Mouse (Mus musculus) thymus, postnatal 14 days (tissue): ENCODE data around the gene Spata13.

Experiments
- DNase-seq: peaks from one replicate; pipeline ENCODE4 v3.0.0; 2021

The Spata13 gene

DNA sequence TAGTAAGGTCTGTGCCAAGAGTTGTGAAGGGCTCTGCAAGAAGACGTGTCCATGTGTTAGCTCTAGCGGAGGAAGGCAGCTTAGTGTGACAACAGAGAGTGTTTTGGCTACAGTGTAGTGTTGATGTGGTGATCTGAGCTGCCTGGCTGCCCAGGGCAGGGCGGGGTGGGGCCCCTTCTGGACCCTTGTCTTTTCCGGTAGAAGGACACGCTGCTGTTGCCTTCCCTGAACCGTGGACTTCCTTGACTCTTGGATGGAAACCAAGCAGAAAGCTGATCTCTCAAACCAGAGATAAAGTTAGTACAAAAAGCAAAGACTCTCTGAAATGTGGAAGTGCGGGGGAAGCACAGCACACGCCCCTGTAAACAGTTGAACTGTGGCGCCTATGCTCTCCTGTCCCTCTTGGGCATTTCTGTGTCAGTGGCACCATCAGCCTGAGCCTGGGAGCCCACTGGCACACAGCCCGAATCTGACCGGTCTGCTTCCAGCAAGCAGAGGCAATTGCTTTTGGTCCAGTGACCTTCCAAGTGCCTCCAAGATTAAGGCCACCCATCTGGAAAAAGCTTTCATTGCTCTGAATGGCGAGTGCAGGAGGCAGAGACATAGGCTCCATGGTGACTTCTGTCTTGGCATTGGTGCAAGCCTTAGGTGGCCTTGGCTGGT, 48.7 kb downstream of the Spata13 start:
- no peak for DNase-seq

DNA sequence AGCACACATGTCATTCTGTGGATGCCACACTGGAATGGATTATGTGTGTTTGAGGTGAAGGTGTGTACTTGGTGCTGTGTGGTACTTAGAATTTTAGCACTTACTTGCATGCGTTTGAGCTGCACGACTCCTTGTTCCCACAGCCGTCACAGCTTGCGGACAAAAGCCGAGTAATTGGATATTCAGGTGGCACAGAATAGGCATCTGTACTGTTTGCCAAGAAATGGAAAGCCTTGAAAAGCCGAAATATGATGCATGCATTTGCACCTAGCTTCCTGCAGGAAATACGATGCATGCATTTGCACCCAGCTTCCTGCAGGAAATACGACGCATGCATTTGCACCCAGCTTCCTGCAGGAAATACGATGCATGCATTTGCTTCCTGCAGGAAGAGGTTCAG, 50.2 kb downstream of the Spata13 start:
- no peak for DNase-seq

DNA sequence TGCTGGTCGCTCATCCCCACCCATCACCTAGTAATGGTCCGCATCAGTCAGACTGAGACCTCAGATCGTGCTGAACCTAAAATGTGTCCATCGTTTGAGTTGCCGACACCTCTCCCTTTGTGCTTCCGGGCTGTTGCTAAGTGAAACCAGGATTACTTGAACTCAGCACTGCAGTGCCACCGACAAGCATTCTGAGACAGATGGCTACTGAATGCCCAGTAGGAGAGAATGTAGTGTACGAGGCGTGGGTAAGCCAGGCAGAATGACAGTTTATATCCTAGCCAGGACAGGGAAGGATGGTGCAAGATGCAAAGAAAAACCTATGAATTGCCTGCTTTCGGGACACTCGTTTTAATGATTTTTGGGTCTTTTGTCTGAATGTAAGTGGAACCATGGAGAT, 52.9 kb downstream of the Spata13 start:
- no peak for DNase-seq

DNA sequence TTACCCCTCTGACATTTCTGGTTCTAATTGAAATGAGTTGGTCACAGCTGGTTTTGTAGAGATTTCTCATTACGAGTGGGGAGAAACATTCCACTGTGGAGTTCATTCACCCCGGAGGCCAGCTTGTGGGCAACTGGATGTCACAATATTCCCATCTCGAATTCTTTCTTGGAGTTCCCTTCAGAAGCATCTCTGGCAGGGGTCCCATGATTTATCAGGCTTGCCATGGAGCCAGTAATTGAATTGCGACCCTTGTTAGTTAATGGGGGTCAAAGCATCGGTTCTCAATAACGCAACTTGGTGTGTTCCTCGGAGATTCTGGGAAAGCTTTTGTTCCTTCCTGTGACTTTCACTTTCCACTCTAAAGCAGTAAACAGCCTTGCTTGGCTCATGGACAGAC, 53.4 kb downstream of the Spata13 start:
- DNase-seq: no peak

DNA sequence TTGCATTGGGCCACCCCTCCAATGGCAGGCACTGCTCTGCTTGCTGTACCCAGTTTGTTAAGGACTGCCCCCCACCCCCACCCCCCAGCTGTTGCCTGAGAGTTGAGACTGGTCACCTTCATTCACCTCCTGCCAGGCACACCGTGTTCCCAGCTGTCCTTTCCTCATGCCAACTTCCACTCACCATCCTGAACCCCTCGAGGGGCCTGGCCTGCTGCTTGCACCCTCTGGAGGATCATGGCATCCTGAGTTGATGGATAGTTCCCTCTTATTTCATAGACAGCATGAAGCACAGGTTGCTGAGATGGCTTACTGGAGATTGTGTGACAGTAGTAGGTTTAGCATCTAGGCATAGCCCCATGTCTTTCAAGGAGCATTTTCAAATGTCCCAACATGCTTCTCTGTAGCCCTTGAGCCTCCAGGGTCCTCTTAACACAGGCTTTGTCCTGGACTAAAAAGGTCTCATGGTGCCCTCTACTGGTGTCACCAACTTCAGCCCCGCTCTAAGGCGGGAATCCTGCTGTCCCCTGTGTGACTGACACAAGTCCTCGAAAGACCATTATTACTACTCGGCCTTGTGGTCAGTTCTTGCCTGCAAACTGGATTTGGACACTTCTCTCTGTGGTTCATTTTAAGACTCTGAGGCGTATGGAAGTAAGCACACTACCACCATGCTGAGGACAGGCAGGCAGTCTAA, 54.9 kb downstream of the Spata13 start:
- DNase-seq: peak; percentile 73

DNA sequence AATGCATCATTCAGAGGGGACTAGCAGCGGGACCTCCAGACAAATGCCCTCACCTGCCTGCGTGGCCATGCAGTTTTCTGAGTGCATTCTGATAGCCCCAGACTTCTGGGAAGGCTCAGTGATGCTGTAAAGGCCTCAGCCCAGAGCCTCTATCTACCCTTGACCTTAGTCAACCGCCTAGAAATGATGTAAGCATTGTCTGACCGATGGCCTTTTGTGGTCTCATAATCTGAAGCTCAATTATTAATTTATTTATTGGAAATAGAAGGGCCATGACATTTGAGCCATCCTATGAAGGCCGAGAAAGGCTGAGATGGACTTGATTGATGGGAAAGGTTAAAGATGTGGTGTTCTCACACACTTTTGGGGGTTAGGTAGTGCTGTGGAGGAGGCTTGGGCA, 56.0 kb downstream of the Spata13 start:
- DNase-seq: no peak

DNA sequence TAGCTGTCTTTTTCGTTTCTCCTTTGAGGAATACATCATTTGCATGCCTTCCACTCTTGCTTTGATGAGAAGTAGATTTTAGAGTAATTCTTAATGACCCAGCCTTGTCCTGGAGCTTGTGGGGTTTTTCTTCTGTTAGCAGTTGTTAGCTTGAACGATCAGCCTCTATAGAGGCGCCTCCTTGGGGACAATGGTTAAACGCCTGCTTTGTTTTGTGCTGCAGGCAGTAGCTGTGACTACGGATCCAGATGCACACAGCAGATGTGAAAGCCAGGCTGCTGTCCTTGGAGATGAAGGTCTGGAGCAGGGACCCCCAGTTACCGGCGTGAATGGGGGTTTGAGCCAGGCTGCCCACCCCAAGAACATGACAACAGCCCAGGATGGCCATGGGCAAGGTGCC, 56.8 kb downstream of the Spata13 start:
- DNase-seq: no peak

DNA sequence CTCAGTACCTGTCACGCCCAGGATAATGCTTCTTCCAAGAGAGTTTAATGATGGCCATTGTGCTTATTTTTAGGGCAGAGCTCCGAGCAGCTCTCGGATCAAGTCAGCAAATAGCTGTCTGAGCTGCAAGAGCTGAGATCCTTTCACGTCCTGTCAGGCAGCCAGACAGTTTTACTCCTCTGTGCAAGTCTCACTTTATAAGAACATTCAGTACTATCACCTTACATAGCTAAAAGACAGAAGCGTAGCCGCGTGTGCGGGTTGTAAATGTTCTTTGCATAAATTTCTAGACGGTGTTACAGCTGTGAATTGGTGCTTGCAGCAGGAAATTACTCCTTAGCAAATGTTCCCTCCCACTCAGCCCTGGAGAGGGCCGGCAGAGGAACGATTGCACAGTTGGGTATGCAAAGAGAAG, 59.3 kb downstream of the Spata13 start:
- DNase-seq: no peak

DNA sequence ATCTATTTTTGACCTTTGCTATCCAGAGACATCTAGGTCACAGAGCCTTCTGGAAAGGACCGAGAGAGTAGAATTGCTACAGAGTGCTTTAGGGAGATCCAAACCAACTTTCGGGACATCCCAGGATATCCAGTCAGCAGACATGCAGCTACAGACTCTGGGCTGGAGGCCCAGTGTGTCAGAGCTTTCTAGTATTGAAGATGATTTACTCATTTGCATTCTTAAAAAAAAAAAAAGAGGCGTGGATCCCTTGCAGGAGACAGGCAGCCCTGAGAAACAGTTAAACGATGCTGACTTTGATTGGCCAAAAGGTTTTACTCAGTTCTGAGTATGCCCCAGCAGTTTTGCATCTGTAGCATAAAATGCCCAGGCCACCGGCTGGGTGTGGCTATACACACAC, 59.9 kb downstream of the Spata13 start:
- DNase-seq: no peak

DNA sequence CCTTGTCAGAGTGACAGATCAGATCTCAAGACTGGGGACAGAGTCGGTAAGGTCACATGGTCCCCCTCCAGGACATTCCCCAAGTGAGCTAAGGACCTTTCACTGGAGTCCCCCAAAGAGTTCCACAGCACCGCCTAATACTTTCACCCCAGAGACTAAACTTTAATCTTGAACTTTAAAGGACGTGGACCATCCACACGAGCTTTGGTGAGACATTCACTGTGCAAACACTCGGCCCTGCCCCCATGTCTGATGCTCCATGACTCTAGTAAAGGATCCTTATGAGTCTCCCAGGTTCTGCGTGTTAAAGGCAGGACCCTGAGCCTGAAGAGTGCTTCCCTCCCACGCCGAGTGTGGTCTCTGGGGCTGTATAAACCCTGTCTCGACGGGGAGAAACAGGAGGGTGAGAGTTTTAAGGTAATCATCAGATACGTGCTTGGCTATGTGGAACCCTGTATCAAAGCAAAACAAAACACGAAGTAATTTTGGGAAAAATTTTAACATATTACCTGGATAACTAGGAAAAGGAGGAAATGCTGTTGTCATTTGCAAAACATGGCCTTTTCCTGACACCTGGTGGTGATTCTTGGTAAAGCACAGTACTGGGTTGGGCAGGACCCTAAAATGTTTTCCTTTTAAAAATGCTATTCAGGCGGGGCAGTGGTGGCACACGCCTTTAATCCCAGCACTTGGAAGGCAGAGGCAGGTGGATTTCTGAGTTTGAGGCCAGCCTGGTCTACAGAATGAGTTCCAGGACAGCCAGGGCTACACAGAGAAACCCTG, 60.6 kb downstream of the Spata13 start:
- DNase-seq: peak; percentile 74

DNA sequence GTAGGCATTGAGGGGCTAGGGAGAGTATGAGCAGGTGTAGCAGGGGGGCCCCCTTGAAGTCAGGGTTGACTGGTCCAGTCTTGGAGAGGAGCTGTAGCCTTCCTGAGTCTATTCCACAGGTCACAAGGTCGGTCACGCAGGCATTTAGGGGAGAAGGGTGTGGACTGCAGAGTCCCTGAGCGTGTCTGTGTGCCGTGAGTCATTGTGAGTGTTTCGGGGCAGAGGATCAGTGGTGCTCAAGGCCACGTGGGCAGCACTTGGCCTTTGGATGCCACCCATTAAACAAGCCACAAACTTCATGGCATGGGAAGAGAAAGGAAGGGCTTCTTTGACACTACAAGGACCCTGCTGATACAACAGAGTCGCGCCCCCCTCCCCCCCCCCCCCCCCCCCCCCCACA, 63.5 kb downstream of the Spata13 start:
- no peak for DNase-seq

DNA sequence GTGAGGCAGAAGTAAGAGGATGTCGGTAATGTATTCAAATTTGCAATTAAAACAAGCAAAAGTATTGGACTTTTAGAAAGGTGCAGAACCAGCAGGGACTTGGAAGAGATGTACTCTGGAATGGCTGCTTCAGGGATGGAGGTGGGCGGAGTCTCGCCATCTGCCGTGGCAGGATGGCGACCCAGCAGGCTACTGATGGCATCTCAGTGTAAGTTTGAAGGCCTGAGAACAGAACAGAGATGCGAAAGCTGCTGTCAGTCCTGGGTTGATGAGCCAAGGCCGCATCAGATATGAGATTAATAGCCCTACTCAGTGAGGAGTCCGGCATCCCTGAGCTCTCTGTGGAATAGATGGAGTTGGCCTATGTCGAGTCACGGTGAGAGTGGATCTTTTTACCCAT, 65.2 kb downstream of the Spata13 start:
- DNase-seq: no peak

DNA sequence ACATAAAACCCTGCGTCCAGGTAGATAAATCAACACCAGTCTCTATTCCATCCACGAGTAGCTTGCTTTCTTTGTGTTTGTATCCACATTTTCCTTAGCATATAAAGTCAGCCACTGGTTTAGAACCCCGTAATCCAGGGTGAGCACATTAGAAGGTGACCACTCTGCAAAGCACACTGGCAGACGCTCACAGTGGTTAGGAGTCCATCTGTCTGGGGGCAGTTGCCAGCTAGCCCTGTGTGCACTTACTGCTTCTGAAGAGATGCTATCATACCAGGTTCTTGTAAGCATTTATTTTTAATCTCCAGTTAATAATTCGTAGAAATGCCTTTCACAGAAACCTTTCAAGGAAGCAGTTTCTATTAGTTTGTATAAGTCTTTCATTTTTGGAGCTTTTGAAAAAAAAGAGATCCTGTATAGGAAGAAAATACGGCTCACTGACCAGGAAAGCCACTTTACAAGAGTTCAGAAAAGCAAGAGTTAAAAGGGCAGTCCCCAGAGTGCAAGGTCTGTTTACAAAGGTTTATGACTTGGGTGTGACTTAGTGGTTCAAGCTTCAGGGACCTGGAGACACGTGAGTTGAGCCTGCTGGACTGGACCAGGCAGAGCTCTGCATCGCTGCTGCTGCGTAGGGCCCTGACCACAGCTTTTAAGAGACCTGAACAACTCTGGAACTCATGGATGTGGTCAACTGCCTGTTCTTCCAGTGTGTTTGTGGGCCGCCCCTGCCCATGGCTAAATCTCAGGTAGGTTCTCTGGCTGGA, 68.8 kb downstream of the Spata13 start:
- DNase-seq: no peak

DNA sequence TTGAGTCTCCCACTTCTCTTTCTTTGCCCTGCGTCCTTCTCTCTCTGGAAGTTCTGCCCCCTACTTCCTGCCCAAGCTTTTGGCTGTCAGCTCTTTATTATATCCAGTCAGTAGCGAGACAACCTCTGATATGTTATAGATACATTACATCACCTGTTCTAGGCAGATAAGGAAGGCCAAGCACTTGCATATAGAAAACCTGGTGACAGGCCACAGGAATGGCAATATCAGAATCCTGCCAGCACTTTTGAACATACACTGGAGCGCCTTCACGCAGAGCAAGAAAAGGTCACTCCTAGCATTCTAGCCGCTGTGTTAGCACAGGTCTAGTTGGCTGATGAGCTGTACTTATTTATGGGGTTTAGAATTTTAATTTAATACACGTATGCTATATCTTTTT, 70.7 kb downstream of the Spata13 start:
- DNase-seq: no peak

DNA sequence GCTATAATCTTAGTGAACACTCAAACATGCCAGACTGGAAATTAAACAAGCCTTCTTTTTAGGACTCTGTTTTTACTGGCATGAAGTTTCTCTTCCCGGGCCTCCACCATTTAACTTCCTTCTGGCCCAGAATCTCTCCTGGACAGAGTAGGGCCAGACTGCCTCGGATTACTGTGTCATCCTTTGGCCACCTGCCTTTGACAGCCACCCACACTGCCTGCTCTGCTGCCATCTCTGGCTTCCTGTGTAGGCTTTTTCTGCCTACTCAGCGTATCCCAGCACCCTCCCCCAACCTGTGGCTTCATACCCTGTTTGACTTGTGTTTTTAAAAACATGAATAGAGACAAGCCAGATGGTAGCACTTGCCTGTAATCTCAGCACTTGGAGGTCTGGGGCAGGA, 71.2 kb downstream of the Spata13 start:
- DNase-seq: peak; percentile 80

DNA sequence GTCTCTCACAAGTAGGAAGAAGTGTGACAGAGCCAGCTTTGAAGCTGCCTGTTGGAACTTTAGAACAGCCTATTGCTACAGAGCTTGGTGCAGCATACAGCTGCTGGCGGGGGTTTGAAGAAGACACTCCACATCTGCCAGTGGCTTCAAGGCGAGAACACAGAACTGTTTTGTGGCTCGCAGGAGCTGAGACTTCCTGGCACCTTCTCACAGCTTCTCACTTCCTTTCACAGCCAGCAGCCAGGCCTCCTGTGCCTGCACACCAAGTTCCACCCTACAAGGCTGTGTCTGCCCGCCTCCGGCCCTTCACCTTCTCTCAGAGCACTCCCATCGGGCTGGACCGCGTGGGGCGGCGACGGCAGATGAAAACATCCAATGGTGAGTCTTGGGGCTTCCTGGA, 75.4 kb downstream of the Spata13 start:
- peak; percentile 89 for DNase-seq

DNA sequence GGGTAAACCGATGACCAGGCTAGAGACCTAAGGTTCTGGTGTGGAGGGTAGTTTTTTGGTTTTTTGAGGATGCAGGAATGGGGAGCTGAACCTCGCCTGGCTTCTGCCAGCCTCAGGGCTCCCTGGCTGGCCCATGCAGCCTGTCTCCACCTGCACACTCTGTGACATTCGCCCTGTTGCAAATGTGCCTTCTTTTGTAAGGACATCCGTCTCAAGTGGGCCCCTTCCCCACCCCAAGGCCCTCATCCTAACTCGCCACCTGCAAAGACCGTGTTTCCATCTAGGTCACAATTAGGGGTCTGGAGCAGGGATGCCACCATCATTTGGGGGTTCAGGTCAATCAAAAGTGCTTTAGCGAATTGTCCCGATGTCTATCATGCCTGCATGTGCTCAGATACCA, 75.9 kb downstream of the Spata13 start:
- DNase-seq: peak; percentile 53

DNA sequence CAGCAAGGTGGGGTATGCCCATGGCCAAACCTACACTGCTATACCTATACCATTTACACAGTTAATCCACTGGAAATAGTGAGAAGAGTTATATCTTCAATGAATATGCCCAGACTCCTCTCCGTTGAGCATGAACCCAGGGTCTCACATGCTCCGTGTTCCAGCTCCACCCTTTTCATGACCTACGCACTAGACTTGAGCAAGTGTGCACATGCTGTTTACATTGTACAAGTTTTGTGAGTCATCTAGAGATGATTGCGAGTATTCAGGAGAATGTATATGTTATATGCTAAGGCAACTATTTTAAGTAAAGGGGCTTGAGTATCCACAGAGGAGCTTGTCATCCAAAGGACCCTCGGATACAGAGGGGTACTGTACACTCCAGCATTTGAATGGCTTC, 77.4 kb downstream of the Spata13 start:
- no peak for DNase-seq

DNA sequence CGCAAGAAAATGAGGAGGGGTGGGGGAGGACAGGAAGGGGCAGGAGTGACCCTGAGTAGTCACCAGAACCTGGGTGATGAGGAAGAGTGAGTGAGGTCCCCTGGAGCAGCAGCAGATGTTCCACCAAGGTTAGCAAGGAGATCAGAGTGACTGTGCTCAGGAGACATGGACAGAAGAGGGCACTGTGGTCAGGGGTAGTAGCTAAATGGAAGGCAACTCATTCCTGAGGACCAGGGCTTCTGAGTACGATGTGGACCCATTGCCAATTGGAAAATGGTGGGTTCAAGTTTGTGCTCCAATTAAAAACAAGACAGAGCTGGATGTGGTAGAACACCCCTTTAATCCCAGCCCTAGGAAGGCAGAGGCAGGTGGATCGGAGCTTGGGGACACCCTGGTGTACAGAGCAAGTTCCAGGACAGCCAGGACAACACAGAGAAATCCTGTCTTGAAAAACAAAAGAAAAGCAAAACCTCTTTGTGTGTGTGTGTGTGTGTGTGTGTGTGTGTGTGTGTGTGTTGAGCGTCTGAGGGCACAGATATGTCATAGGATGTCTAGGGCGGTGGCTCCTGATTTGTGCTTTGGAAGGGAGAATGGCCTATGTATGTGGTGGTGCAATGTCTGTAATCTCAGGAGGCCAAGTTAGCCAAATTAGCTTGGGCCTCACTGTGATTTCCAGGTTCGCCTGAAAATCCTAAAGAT, 77.9 kb downstream of the Spata13 start:
- DNase-seq: peak; percentile 62

DNA sequence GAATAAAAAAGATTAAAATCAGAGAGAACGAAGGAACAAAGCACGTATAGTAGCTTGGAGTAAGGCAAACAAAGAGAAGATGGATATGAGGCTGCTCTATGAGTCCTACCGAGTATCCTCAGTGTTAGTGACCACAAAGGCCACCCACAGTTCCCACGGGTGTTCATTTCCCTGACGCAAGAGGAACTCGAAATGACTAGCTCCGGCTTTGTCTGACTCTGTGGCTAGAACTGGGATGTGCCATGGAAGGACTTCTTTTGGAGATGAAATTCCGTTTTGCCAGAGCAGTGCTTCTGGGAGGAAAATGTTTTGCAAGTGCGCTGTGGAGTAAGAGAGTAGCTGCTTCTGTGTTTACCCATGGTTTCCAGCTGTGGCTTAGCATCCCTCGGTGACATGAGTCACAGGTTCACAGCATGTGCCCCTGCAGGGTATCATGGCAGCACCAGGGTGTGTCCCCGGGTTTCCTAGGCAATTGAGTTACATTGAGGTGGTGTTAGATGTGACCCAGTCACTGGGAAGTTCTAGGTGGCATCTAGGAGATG, 78.6 kb downstream of the Spata13 start:
- DNase-seq: no peak

DNA sequence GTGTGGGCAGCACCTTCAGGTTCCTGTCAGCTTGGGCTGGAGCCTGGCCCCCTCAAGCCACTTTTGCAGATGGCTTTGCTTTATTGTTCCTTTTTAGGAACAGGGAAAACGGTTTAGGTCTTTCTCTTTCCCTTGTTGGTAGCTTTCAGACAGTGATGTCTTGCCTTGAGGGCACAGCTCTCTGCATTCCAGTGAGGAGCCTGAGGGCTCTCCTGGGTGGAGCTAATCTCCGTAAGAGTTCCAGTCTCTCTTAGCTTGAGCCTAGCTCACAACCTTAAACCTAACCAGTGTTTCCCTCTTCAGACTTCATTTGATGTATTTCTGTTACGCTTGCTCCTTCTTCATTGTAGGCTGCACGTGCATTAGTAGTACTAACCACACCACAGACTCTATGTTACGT, 81.9 kb downstream of the Spata13 start:
- no peak for DNase-seq

DNA sequence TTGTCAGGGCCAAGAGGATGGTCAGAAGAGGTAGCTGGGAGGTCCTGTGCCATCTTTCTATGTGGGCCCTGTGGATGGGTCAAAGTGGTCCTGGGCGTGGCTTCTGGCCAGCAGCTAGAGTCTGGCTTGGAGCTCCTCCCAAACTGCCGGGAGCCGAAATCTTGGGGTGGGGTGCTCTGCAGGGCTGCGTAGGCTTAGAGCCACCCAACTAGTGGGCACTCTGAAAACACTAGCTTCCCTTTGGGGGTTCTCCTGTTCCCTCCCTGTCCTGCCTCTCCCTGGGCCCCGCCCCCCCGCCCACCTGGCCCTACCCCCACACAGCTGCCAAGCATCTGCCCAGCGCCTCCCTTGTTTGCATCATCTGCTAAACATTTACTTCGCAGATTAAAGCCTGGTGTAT, 87.5 kb downstream of the Spata13 start:
- peak; percentile 58 for DNase-seq
